Mouse (Mus musculus) heart, postnatal 10 days (tissue): ENCODE results near the gene Foxe3. TPM values are rescaled to one million over a fixed set of nuclear protein-coding genes. Genes with fewer than 3 reads are reported as not detected.

Experiments used
- DNase-seq, 2 experiments: peaks; one replicate each; pipeline ENCODE4 v3.0.0; 2021
- intact Hi-C: fragments of 180-260 bp; cut with DNase I; formaldehyde crosslinking; loops from one replicate; pipeline ENCODE4 v1.15.1; 2025
- total RNA-seq, 2 experiments: library from RNA; stranded (reverse); gene quantifications; 2 replicates each; pipeline ENCODE4 v1.2.3; 2021

The Foxe3 gene
- total RNA-seq, 2 experiments from 2014 or later = not detected

GRCm38 (mm10) chr4:114924971-114925916, 569 bp downstream of the Foxe3 start:
- intact Hi-C loops = no loop called here
- peak in 1 of 2 experiments; percentile 25 for DNase-seq

- intact Hi-C loops = loop anchor here (1.0 kb wide), 1 partner anchor 30 kb away; no protein-coding TSS in a partner anchor
- DNase-seq = peak; percentile 39 to 67
These were observed 8.7 kb downstream of the Foxe3 start for GRCm38 (mm10) chr4:114917091-114917490.

GRCm38 (mm10) chr4:114916056-114916455, 9.8 kb downstream of the Foxe3 start:
- intact Hi-C loops = no loop called here
- no peak for DNase-seq

DNA sequence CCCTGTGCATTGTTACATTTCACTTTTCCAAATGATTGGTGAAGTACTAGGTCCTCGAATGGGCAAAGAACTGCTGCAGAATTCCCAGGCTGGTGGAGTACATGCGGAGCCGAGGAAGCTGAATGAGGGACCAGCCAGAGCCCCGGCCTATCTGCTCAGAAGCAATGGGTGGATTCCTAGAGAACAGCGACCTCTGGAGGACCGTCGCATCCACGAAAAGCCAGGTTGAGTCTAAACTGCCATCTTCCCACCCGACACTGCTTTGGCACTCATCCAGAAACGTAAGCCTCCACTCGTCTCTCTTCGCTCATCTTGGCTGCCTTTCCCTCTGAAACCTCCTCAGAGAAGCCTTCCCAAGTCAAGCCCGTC, 12.2 kb downstream of the Foxe3 start:
- intact Hi-C loops = loop anchor here (2.0 to 5.0 kb wide), 2 partner anchors 229 to 246 kb away; no protein-coding TSS in a partner anchor
- DNase-seq = peak; percentile 50 to 66

DNA sequence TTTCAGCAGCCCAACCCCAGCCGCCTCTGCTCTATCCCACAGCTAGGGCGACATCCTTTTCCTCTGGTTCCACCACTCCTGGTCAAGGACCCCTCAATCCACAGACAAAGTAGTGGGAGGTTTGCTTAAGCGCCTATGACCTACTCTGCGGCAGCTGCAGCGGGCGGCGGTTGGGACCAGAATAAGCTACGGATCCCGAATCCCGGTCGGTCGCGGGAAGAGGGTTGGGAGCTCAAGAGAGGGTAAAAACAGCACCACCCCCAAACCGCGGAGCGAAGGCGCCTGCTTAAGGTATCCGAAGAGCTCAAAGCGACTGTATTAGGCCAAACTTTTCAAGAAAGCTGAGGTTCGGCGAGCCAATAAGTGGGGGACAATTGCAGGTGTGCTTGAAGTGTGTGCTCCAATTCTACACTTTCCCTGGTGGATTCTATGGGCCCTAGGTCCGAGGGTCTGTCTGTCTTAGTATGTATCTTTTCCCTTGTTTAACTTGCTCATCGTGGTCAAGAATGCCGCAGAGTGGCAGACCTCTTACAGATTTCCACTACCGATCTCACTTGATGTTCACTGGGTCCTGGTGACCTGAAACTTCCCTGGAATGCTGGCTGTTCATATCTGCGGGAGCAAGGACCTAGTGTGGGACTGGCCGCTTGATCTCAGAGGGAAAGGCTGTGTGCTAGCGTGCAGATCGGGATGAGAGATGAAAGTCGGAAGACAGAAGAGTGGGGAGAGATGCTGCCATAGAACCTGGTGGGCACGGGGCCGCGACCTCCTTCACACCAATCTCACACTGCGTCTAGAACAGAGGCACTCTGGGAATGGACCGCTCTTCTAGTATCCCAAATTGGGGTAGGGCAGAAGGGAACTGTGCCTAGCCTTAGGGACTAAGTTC, 12.9 kb downstream of the Foxe3 start:
- intact Hi-C loops = loop anchor here (2.0 to 5.0 kb wide), 2 partner anchors 228 to 246 kb away; no protein-coding TSS in a partner anchor
- DNase-seq = no peak

DNA sequence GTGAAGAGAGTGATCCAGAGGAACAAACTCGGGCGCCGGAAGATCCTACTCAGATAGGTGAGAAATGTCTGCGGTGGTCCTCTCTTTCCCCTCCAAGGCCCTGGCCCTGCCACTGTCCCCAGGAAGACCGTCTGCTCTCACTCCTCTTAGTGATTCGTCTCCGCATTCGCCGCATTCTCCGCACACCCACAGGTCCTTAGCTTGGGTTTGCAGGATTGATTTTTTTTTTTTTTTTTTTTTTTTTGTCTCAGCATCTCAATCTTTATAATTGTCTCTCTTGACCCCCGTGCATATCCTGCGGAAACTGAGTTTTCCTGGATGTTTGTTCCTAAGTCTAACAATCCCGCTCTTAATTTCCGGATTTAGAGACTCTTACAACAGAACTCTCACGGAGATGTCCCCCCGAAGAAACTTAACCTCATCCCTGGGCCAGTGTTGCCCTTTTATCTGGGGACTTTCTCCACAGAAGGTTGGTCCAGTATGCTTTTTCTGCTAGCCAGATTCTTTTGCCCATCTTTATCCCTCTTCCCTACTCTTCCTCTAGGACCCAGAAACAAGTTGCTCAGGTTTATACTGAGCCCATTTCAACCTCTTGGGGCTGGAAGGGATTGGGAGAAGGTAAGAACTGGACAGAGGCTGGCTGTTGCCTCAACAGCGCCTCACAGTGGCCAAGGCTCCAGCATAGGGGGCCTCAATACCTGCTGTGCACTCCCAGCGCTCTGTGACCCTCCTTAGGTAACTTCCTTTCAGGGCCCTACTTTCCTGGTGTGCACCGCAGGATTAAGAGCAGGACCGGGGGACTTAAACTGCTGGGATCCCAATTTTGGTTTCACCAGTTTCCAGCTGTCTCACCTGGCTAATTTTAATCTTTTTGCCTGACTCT, 16.0 kb downstream of the Foxe3 start:
- DNase-seq = peak in 1 of 2 experiments; percentile 46
- intact Hi-C loops = loop anchor here (5.0 to 10.0 kb wide), 4 partner anchors 147 to 505 kb away; partner anchors contain the start of genes Tal1 and Trabd2b

DNA sequence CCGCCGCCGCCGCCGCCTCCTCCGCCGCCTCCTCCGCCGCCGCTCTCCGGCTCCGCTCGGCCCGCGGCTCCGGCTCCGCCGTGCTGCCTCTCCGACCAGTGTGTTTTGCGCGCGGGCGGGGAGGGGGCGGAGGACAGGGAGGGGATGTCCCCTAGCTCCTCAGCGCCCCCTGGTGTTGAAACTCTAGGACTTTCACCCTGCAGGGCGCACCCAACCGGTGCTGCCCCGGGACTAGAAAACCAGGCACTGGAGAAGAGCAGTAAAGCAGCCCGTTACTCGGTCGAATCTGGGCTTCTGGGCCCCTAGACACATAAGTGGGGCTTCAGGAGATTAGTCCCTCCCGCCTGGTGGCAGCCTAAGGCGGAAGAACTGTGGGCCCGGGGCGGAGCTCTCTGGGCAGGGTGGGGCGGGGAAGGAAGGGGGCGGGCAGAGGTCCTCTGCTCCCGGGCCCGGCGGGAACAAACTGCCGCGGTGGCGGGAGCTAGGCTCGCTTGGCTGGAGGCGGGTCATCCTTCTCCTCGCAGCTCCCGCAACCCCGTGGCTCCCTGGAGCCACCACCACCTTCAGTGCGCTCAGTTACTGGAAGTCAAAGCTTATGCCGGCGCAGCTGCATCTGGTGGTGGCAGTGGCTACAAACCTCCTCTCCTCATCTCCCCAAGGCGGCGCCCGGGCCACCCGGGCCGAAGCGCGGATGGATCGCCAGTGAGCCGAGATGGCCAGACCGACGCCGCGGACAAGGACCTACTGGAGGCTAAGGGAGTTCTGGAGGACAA, 16.8 kb downstream of the Foxe3 start, which contains the start of gene Foxd2:
Foxd2 (minus strand) TSS at position 45 of the 773 bp plus-strand sequence.
- DNase-seq = peak; percentile 92 to 96
- intact Hi-C loops = loop anchor here (5.0 to 10.0 kb wide), 3 partner anchors 148 to 504 kb away; partner anchors contain the start of genes Tal1 and Trabd2b

- intact Hi-C loops = loop anchor here (5.0 to 10.0 kb wide), 3 partner anchors 149 to 503 kb away; partner anchors contain the start of genes Tal1 and Trabd2b
- DNase-seq = peak in 1 of 2 experiments; percentile 35
These were observed 17.6 kb downstream of the Foxe3 start for GRCm38 (mm10) chr4:114907951-114908828.

DNA sequence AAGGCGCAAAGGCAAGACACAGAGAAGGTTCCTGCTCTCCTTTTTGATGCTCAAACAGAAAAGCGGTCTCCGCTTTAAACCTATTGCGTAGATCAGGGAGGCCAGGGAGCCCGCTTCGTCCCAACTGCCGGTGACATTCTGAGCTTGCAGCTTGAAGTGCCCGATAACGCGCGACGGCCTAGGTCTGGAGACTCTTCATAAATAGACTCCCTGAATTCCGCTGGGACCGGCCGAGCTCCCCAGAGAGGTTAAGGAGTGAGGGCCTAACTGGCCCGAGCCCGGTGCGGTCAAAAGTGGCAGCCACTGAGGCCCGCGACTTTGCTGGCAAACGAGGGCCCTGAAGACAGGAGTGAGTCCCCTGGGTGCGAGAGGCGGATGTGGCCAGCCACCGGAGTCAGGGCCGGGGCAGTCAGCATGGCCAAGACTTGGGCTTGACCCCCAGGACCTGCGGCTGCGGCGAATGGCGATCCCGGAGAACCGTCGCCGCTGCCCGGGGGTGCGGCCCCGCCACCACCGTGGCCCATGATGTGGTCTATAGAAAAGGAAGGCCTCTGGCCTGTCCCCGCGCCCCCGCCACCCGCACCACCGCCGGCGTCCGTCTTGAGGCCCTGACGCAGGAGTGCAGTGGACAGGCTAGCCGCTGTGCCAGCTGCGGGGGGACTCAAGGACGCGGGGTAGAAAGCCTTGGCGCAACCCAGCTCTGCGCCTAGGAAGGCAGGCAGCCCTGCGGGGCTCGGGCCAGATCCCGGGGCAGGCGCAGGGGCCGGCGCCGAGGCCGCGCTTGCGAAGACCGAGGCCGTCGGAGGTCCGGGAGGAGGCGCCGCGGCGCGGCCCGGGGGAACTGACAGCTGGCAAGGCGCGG, 18.5 kb downstream of the Foxe3 start:
- DNase-seq = peak in 1 of 2 experiments; percentile 19
- intact Hi-C loops = loop anchor here (5.0 to 10.0 kb wide), 3 partner anchors 150 to 502 kb away; partner anchors contain the start of genes Tal1 and Trabd2b

DNA sequence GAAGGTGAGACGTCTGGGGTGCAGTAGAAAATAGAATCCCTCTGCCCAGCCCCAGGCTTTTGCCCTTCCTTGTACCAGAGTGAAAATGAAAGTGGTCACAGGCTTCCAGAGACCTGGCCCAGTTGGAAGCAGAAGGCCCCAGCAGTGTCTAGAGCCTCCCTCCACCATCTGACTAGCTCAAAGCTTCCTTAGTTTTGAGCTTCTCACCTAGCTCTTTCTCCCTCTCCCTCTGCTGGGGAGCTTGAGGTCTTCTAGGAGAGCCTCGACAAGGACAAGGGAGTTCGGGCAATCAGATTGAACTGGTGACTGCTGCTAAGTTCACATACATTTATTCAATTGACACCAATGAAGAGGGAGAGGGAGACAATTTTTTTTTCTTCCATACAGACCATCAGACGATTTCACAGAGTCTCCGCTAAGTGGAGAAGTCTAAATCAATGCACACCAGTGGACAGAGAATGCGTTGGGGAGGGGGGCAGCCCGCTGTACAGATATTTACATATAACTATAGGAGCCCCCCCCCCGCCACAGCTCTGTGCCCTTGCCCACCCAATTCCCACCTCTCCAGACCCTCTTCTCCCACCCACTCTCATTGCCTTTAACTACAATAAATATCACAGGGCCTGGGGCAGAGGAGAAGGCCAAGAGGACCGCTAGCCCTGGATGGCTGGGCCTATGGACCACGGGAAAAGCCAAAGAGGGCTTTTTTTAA, 19.7 kb downstream of the Foxe3 start:
- intact Hi-C loops = loop anchor here (5.0 to 10.0 kb wide), 3 partner anchors 151 to 501 kb away; partner anchors contain the start of genes Tal1 and Trabd2b
- DNase-seq = no peak

DNA sequence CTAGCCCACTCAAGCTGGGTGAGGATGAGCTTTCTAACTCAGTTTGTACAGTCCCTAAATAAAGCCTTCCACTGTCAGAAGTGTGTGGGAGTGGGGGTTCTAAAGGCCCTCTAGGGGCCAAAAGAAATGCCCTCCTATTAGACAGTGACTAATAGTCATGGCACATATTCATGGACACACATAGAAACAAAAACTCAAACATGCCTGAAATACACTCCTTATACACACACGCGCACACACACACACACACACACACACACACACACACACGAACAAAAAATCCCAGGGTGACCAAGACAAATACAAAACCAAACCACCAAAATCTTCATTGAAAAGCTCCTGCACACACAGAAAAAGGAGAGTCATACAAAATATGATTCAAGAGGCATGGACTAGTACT, 20.3 kb downstream of the Foxe3 start:
- intact Hi-C loops = loop anchor here (5.0 to 10.0 kb wide), 3 partner anchors 152 to 501 kb away; partner anchors contain the start of genes Tal1 and Trabd2b
- DNase-seq = no peak

GRCm38 (mm10) chr4:114903422-114903782, 22.4 kb downstream of the Foxe3 start:
- intact Hi-C loops = loop anchor here (10.0 kb wide), 1 partner anchor 499 kb away; the partner anchor contains the start of gene Trabd2b
- no peak for DNase-seq

- intact Hi-C loops = loop anchor here (10.0 kb wide), 1 partner anchor 498 kb away; the partner anchor contains the start of gene Trabd2b
- peak in 1 of 2 experiments; percentile 24 for DNase-seq
These were observed 23.0 kb downstream of the Foxe3 start for GRCm38 (mm10) chr4:114902641-114903421.

GRCm38 (mm10) chr4:114901643-114902351, 24.0 kb downstream of the Foxe3 start:
- intact Hi-C loops = loop anchor here (10.0 kb wide), 1 partner anchor 497 kb away; the partner anchor contains the start of gene Trabd2b

More at GRCm38 (mm10) chr4:114901643-114902351, 24.0 kb downstream of the Foxe3 start:
- peak in 1 of 2 experiments; percentile 25 for DNase-seq
